Mouse (Mus musculus): ENCODE measurements around the gene Entpd6.
A peak's percentile ranks its signal among the peaks of the same experiment; 100 is the strongest.

Gene Entpd6

DNA sequence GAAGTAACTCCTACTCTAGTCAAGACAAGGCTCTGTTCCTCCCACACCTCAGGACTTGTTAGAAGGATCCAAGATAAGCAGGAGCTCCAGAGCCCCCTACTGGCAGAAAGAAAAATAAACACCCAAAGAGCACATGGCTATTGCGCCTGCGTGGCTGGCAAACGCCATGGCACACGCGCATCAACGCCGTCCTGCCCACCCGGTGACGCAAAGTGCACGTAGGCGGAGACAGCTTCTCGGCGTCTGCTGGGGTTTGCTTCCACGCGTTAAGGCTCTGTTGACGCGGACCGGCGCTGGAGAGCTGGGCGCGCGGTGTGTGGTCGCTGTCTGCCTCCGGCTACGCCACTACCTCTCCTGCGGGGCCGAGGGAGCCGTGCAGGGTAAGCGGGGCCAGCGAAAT, at the start of gene Entpd6:
Gene Entpd6, plus strand, starts transcription at position 189 of the 400 bp plus-strand sequence.
- peak; percentile 93 to 97 for DNase-seq (ENCODE audit: low spot score in 2 of 2)

DNA sequence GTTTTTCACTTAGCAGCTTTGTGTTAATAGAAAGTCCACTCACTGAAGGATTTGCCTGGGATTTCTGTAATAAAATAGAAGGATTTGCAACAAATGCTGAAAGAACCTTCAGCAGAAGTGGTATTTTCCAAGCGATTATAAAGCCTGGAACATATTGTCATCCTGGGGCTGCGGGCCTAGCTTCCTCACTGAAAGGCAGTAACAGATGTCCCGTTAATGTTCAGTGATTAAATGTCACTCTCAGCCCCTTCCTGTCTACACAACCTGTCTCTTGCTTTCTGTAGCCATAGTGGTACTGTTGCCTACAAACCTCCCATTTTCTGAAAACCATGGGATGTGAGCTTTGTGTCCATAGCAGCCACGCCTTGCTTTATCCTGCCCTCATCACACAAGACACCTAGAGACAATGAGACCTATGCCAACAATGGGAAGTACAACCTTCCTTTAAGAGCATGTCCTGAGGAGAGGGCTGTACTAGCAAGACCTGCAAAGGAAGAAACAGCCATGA, 36.6 kb upstream of the Entpd6 start:
- DNase-seq (ENCODE audit: low spot score in 2 of 2): no peak

DNA sequence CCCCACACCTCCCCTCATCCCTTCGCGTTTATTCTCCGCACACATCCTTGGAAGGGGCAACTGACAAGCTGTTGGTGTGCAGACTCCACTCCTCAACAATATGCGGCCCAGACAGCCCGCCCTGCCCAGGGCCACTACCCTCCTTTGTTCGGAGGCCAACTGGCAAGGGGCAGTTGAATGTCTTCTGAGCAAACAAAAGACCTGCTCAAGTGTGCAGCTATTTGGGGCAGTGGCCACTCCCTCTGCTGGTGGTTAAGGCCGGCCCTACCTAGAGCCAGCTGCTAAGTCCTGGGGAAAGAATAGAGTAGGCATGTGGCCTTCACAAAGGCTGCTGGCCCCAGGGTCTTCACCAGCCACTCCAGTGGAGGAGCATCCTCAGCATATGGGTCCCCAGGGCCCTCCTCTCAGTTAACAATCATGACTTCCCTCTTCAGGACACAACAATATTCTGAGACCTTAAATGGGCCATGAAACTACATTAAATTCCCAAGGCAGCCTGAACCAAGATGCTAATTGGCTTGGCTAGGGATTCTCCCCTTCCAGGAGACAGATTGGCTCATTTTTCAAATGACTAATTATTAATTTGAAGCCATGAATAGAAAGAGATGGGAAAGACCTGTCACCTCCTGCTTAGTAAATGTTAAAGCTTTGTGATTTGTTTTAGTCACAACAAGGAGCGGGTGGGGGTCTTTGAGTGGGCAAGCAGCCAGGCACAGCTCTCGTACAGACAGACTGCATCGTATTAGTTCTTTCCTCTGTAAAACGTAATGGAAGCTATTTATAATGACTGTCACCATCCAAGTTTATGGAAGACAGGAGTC, 12.9 kb upstream of the Entpd6 start:
- no peak for DNase-seq (ENCODE audit: low spot score in 2 of 2)

DNA sequence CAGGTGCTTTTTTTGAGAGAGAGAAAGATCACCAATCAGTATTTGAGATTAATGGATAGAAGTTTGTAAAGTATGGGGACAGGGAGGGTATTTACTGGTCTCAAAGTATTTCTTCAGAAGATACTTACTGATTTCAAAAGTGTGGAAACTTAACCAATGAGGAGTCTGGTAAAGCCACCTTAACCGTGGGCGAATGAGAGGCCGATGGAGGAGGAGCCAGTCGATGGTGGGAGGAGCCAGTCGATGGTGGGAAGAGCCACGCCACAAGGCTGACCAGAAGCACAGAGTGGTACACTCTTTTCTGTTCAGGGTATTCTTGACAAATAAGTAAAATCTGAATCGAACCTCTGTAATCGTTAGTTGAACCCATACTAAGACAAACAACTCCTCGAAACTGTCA, 11.0 kb upstream of the Entpd6 start:
- no peak for DNase-seq (ENCODE audit: low spot score in 2 of 2)

DNA sequence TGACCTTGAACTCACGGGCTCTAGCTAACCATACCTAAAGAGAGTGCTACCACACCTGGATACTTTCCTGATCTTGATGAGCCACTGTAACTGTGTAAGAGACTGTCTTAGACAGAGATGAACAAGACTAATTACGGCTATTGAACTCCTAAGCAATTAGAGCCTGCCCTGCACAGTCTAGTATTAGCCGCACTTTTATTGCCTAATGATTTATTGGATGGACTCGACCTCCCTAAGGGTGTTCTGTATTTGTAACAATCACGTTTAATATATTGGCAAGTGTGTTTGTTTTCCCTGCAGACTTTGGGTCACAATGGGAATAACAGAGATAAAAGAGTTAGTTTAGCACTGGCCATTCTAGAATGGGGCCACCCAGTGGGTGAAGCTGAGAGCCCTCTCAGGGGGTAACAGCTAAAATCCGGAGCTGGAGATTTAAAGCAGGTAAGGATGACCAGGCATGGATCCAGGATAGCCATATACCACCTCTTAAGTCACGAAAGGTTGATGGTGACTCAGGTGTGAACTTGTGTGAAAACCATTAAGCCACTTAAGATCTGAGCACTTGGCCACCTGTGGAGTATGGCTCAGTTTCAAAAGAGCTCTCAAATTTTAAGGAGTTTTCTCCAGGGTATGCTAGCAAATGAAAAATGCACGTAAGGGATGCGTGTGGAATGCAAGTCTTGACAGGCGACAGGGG, 8.5 kb upstream of the Entpd6 start:
- DNase-seq (ENCODE audit: low spot score in 2 of 2): no peak

DNA sequence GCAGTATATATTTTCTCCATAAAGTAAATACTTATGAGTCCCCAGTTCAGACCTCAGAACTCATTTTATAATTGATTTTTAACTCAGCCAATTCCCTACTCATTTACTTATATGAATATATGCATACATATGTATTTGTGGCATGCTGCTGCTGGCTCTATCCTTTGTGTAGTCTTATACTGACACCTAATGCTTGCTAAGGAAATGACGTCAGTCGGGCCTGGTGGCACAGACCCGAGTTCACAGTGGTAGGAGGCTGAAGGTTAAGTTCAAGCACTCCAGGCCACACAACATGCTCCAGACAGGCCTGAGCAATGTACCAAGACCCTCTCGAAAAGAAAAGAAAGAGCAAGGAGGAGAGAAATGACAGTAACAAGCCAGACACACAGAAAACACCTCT, 7.4 kb upstream of the Entpd6 start:
- DNase-seq (ENCODE audit: low spot score in 2 of 2): no peak

DNA sequence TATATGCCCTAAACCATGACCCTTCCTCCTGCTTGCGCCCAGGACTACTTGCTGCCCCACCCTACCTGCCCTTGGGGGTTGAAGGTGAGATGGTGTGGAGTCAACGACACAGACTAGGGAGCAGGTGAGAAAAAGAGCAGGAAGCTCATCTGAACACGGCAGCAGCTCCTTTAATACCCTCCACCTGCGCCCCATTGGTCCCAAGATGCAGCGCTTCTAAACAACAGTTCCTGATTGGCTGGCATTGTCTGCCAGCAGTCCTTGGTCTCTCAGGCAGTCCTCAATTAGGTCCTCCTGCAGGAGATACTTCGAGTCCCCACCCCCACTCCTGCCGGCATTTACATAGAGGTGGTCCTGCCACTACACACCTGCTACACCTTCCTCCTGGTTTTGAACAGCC, 3.8 kb upstream of the Entpd6 start:
- no peak for DNase-seq (ENCODE audit: low spot score in 2 of 2)

DNA sequence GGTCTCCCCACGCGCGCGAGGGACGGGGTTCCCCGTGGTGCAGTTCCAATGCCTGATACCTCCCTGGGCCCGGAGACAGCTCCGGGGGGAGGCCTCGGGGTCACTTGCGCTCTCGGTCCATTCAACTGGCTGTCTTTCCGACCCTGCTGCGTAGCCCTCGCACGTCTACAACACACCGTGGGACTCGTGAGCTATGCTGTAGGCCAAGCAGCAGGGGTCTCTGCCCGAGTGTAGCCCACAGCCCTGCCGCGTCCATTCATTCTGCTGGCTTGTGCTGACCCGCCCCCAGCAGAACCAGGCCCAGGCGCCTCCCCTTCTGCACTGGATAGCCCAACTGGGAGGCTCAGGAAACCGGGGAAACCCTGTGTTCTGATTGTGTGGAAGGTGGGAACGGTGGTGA, 441 bp downstream of the Entpd6 start:
- no peak for DNase-seq (ENCODE audit: low spot score in 2 of 2)

DNA sequence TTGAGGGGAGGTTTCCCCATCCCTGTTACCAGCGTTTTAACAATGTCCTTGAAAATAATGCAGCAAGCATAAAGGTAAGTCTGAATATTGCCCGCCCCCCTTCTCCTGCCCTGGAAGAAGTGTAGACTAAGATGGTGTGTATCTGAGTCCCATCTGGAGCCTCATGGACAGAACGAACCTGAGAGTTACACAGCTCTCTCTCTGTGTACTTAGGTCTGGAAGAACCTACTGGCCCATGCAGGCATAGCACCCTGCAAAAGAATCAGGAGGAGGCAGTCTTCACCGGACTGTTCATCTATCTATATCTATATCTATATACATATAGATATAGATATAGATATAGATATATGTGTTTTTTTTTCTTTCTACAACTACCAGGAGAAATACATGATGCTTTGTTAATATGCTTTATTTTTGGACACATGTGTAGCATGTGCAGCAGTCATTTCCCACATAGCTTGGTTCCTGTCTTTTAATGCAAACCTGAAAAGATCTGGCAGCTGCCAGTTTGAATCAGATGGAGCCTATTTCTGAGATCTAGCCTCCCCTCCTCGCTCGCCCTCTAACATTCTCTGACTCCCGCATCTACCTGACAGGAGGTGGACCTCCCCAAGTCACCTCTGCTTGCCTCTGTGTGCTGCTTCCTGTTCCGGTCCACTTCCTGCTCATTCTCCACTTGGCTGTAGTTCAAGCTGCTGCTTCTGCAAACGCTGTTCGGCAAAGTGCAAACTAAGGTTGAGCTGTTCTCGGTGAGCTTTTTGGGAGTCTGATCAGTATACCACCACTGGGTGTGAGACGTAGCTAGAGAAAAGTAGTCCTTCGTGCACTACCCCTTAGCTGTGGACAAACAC, 1.5 kb downstream of the Entpd6 start:
- DNase-seq (ENCODE audit: low spot score in 2 of 2): no peak

DNA sequence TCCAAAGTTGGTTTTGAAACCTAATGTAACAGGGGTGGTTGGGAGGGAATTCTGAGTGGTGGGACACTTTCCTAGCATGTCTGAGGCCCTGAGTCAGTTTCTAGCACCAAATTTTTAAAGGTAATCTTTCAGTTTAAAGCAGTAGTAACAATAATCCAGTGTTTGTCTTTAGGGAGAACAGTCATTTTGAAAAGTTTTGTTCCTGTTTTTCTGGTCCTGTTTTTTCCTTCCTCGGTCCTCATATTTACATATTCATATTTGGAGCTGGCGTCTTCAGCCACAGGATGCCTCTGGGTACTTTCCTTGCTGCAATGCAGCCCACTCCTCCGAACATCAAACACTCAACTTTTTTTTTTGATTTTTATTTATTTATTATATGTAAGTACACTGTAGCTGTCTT, 6.2 kb downstream of the Entpd6 start:
- DNase-seq (ENCODE audit: low spot score in 2 of 2): no peak

DNA sequence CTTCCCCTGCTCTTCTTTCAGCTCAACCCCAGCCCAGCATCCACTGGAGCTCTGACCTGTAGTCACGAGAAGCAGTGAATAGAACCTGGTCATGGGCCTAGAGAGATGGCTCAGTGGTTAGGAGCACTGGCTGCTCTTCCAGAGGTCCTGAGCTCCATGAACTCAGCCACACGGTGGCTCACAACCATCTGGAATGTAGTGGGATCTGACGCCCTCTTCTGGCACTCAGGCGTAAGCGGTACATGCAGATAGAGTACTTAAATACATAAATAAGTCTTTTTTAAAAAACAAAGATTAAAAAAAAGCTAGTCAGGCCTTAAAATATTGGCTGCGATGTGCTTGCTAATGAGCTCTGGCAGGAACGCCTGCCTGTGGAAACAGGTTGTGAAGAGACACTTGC, 12.6 kb downstream of the Entpd6 start:
- DNase-seq (ENCODE audit: low spot score in 2 of 2): no peak

DNA sequence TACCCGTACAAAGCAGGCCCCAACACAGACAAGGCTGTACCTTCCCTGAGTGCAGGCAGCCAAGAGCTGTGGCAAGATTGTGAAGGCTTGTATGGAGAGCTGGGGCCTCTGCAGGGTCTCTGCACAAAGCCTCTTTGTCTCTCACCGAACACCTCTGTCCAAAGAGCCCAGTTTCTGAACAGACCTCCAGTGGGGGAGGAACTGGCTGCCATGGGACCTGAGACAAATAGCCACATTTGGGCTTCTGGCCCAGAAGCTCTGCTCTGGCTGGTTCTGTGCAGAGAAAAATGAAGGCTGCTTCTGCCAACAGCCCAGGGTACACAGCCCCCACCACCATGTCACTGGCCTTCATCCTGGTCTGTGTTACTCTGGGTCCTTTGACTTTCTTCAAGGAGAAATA, 16.8 kb downstream of the Entpd6 start:
- peak; percentile 30 to 46 for DNase-seq (ENCODE audit: low spot score in 2 of 2)

DNA sequence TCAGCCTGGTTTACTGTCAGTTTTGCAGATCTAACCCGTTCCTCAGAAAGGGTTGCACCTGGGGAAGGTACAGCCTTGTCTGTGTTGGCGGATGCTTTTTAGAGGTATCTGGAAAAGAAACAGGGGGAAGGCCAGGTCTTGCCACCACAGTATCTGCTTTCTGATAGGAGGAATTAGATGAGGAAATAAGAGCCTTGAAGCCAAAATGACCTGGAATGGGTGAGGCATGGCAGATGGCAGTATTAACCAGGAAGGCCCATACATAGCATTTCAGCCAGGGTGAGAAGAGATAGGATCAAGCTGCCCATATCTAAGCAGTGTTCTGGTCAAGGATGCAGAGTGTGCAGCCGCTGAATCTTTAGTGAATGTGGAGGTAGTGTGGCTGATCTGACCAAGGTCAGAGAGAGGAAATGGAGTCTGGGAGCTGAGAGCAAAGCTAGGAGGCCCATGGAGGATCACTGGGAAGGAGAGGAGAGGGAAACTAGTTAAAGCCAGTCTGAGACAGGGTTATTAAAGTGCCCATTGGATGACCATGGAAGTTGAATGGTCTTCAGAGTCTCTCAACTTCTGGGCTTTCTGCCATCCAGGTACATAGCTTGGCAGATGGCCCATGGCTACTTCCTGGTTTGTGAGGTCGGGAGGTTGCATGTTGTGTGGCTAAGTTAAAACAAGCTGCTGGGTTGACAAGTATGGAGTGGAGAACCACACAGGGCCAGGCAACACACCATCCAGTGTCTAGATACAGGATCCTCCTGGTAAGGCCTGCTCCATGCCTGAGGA, 17.4 kb downstream of the Entpd6 start:
- no peak for DNase-seq (ENCODE audit: low spot score in 2 of 2)

DNA sequence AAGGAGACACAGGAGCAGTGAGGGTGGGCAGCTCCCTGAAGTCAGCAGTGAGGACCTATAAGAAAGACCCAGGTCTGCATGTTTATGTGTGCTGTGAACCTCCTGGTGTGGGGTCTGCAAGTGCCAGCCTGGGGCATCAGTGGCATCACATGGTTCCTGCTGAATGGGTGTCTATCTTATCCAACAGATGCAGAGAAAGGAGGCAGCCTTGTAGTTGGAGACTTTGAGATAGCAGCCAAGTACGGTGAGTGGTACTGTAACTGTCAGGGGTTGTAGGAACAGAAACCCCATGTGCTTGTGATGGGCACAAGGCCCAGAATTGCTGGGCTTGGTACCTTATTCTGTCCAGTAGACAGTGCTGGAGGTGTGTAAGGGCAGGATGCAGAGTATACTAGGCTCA, 19.8 kb downstream of the Entpd6 start:
- peak in 1 of 2 experiments; percentile 30 for DNase-seq (ENCODE audit: low spot score in 2 of 2)

DNA sequence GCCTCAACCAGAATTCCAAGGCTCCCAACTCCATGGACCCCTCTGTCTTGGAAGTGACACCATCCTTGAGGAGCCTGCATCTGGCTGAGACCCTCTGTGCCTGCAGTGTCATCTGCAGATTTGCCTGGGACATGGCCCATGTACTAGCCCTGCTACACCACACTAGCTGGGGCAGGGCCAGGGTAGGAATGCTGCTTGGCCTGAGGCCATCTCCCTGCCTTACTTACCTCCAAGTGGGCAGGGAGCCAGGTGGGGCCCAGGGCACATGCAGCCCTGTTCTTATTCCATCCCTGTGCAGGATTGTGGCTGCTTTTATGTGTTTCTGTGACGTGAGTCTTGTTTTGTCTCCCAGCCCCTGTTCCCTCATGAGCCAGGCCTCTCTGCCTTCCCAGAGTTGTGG, 21.9 kb downstream of the Entpd6 start:
- peak; percentile 52 to 79 for DNase-seq (ENCODE audit: low spot score in 2 of 2)

DNA sequence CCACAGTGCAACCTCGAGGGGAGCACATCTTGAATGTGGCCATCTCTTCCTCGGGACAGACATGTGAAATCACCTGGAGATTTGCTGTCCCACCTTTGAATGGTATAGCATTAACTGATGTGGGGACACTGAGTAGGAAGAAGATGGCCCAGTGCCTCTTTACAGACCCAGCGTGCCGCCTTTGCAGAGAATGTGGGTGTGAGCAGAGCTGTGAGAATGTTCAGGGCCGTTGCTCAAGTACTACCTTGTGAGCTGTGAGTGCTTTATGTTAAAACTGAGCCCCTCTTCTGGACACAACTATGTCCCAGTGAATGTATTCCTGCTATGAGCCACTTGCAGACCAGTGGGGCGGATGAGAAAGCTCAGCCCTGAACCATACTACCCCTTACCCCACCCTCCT, 22.3 kb downstream of the Entpd6 start:
- DNase-seq (ENCODE audit: low spot score in 2 of 2): no peak

DNA sequence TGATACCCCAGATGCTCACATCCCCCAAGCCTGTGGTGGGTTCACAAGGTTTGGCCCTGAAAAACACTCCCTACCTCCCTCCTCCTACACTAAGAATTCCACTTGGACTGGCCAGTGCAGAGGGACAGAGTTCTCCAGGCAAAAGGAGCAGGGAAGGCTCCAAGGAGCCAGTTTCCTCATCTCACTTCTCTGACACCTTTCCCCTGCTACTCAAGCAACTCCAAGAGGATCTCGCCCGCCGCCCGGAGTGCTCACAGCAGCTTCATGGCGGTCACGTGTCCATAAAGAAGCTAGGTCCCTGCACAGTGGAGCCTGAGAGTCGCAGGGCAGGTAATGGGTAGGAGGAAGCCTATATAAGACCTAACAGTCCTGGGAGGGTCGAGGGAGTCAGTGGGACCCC, 23.2 kb downstream of the Entpd6 start:
- DNase-seq (ENCODE audit: low spot score in 2 of 2): no peak

DNA sequence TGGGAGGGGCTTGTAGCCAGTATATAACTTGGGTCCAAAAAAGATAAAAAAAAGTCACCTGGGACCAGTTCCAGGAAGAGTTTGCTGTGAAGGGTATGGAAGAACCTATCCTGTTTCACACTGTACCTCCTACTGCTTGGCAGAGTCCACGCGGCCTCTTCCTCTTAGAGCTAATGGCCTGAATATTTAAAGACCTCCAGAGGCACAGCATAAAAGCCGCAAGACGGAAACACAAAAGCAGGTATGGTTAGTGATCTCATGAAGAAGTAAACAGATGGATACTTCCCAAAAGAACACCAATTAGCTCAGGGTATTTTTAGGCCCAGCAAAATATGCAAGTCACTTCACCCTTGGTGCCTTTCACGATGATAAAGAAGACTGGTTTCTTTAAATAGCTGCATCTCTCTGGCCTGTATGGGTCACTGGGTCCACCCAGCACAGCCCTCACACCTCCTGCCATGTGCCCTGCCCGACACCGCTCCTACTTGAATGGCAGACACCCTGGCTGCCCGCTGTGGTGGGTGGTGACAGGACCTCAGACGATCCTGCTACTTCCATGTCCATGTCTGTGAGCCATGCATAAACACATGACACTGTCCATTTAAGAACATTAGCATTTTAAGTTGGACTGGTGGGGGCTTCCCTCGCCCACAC, 23.8 kb downstream of the Entpd6 start:
- DNase-seq (ENCODE audit: low spot score in 2 of 2): peak; percentile 68 to 75

DNA sequence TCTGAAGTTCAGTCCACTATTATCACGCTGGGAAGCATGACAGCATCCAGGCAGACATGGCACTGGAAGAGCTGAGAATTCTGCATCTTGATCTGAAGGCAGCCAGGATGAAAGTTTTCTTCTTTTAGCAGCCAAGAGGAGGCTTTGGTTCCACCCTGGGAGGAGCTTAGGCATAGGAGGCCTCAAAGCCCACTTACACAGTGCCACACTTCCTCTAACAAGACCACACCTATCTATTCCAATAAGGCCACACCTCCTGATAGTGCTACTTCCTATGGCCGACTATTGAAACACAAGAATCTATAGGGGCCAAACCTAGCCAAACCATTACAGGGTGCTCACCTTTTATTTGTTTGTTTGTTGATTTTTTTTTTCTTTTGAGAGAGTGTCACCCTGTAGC, 34.0 kb downstream of the Entpd6 start:
- no peak for DNase-seq (ENCODE audit: low spot score in 2 of 2)

DNA sequence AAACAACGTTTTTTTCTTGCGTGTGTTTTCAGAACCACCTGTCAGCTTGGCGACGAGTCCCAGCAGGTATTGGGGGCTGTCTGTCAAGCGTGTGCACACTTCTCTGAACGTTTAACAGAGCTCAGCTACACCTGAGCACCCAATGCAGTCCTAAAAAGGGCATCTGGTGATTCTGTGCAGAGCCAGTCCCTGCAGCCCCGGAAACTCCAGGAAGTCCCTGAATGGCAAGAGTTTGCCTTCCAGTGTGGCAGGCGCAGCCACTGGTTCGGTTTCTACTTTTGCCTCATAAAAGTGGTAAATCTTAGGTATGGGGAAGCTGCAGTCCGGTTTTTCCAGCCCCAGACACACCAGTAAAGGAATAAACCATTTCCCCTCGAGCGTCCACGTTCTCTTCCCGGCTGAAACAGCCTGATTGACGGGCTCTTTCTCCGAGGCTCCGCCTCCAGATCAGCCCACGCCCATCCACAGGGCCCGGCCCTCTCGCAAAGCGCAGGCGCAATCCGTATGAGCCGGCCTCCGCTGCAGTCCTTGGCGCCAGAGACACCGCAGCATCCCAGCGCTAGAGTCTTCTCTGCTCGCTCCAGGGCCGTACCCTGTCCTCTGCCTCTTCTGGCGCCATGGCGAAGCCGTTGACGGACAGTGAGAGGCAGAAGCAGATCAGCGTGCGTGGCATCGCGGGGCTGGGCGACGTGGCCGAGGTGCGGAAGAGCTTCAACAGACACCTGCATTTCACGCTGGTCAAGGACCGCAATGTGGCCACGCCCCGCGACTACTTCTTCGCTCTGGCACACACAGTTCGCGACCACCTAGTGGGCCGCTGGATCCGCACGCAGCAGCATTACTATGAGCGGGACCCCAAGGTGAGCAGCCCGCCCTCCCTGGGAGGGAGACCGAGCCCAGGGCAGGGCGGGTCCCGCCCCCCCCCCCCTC, 37.7 kb downstream of the Entpd6 start, which contains the start of gene Pygb:
Gene Pygb, plus strand, starts transcription at position 485 of the 930 bp plus-strand sequence.
- peak; percentile 87 for DNase-seq (ENCODE audit: low spot score in 2 of 2)
